8 mouse cellular contexts compared by ENCODE assay signal in the genomic region with DNA sequence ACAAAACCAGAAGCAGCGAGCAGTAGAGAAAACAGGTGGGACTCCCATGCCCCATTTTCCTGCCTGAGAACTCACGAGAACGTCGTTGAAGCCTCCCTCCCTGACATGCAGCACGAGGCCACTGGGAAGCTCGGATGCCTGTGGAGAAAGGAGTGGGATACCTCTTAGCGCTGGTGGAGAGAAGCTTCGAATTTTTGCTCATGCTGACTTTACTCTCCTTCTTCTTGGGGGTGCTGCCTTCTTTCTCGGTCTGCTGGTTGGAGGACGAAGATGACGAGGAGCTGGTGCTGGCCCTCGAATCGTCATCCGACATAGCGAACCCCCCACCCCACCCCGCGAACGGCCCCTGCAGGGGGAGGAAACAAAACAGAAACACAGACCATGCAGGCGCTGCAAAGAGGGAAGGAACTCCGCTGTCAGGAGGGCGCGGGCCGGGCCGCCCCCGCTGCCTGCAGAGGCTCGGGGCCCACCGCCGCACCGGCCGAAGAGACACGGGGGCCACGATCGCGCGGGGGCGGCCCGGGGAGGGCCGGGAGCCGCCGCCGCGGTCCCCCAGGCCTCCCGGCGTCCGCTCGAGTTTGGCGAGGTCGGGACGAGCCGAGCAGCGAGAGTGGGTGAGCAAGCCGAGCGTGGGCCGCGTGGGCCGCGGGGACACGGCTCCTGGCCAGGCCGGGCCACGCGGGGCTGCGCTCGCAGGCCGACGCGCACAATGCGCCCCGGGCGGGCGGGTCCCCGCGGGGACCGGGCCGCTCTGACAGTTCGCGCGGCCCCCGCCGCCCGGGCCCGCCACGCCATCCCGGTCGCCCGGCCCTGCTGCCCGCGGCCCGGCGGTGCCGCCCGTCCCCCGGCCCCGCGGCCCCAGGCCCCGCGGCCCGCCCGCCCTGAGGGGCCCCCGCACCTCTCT. TPM values are rescaled to one million over a fixed set of nuclear protein-coding genes. Genes with fewer than 3 reads are reported as not detected.
DNase-seq lines count a peak whose midpoint lies in the region; ATAC-seq and TF ChIP-seq lines count a peak whose summit lies in the region.

No protein-coding gene starts in this region.

- H3K4me1 ChIP-seq in ES-E14 (ENCODE audit: control insufficient read depth in 2 of 2, insufficient read depth in 2 of 2, low read length in 2 of 2, poor library complexity in 1 of 2) = peaks cover 2 to 5% of the 10 kb centered on the region in 2 experiments; a peak in 2 of 4 replicates
- peaks cover 38% of the 10 kb centered on the region for H3K4me1 ChIP-seq in forebrain, embryonic 15.5 days

- H3K4me3 ChIP-seq in ES-E14 (ENCODE audit: insufficient read depth in 1 of 2, low read depth in 1 of 2, low read length in 2 of 2, poor library complexity in 1 of 2, severe bottlenecking in 1 of 2) = peak overlapping the region; percentile 80 to 82
- peak overlapping the region; percentile 65 for H3K4me3 ChIP-seq in forebrain, embryonic 15.5 days
- peak overlapping the region; percentile 58 for H3K4me3 ChIP-seq in left cerebral cortex, adult 2 months
- peak overlapping the region; percentile 38 for H3K4me3 ChIP-seq in macrophage (ENCODE audit: inconsistent target)

- H3K27ac ChIP-seq in ES-E14 (ENCODE audit: insufficient read depth, low read depth, low read length, poor library complexity, severe bottlenecking) (no peak overlapping the region), macrophage (no peak overlapping the region)
- peak overlapping the region; percentile 86 for H3K27ac ChIP-seq in forebrain, embryonic 15.5 days (replicated peaks)
- H3K27ac ChIP-seq in left cerebral cortex, adult 2 months = peak overlapping the region; percentile 70

- H3K4me2 ChIP-seq in forebrain, embryonic 15.5 days (replicated peaks) = peak overlapping the region; percentile 57

- in situ Hi-C loops in ES-E14 (cut with MboI; ENCODE audit: low sequenced_read_pairs in 2 of 2, unreplicated experiment in 2 of 2) = no loop called here

- TF ChIP-seq CTCF in left cerebral cortex, adult 2 months (IDR thresholded peaks at IDR 0.05) = no peak

- peaks cover 22% of the 10 kb centered on the region; the same call in 1 of the 2 replicates for H3K79me2 ChIP-seq in macrophage (ENCODE audit: inconsistent target)

- no peaks in the 10 kb centered on the region for H3K9me3 ChIP-seq in ES-E14 (ENCODE audit: control insufficient read depth, insufficient read depth, low read depth, low read length)
- H3K9me3 ChIP-seq in forebrain, embryonic 15.5 days = no peaks in the 10 kb centered on the region

- ATAC-seq in forebrain, embryonic 15.5 days (replicated peaks) = peak; percentile 84
- ATAC-seq in hematopoietic stem cell, adult 5-6 weeks (replicated peaks in 1 of 2; ENCODE audit: insufficient read depth in 1 of 2, low FRiP score in 2 of 2, low TSS enrichment in 1 of 2, low read depth in 1 of 2, poor library complexity in 2 of 2, severe bottlenecking in 2 of 2) = peak; percentile 61 to 68

- intact Hi-C loops in left cerebral cortex, adult 2 months (cut with DNase I) = loop anchor here (1.0 kb wide), 1 partner anchor 61 kb away; no protein-coding TSS in a partner anchor

- H3K36me3 ChIP-seq in ES-E14 (ENCODE audit: control insufficient read depth, insufficient read depth, low read length, poor library complexity, severe bottlenecking) (no peaks in the 10 kb centered on the region; the same call in 1 of the 2 replicates), macrophage (ENCODE audit: inconsistent target) (0 out of 2 replicates have a peak, but pooled peaks cover 2% of the 10 kb centered on the region)
- no peaks in the 10 kb centered on the region for H3K36me3 ChIP-seq in forebrain, embryonic 15.5 days

- DNase-seq in ES-E14 (ENCODE audit: low read depth, low spot score) = no peak
- peak; percentile 4 to 10 for DNase-seq in adrenal gland, postnatal 4 days (ENCODE audit: low spot score in 2 of 2)
- DNase-seq in left cerebral cortex, adult 2 months (ENCODE audit: extremely low spot score in 1 of 2, low spot score in 2 of 2) = peak; percentile 43 to 52
- peak; percentile 66 to 67 for DNase-seq in right cerebral cortex, postnatal 10 days (ENCODE audit: low spot score in 2 of 2)
- peak; percentile 53 for DNase-seq in yolk sac, embryonic 10.5 days (ENCODE audit: low spot score)

- H3K9ac ChIP-seq in ES-E14 (ENCODE audit: insufficient read depth, low read depth, low read length, poor library complexity, severe bottlenecking) = peak overlapping the region; percentile 79
- H3K9ac ChIP-seq in forebrain, embryonic 15.5 days (replicated peaks) = peak overlapping the region; percentile 96

- H3K27me3 ChIP-seq in forebrain, embryonic 15.5 days = no peaks in the 10 kb centered on the region

- under 1% methylated on average over 84 of the region's 99 CpGs for WGBS in forebrain, embryonic 15.5 days
- 2% methylated on average over 88 of the region's 99 CpGs for whole genome bisulfite sequencing in macrophage (ENCODE audit: missing documents)

TF ChIP-seq in ES-E14, 5 proteins besides CTCF, POLR2A, EP300 and RAD21:
- TF ChIP-seq ZC3H11A (IDR thresholded peaks at IDR 0.05; ENCODE audit: borderline replicate concordance, low read depth, low read length) (no peak), HCFC1 (IDR thresholded peaks at IDR 0.05; ENCODE audit: borderline replicate concordance, insufficient read depth, low read length) (no peak), CHD2 (IDR thresholded peaks at IDR 0.05; ENCODE audit: low read depth, low read length) (no peak), MAFK (IDR thresholded peaks at IDR 0.05; ENCODE audit: insufficient read depth, low read depth, low read length) (no peak), ZNF384 (IDR thresholded peaks at IDR 0.05; ENCODE audit: low read depth, low read length) (no peak)

RNA-seq across cellular contexts. Expression of a gene that starts 0.6 kb away (rescaled TPM):
- 10.7 and 17.0 TPM in 2 replicates for total RNA-seq in ES-E14 (2012; rRNA removed)
- total RNA-seq in adrenal gland, postnatal 4 days (2021) = 10 to 100 TPM; 79.1 to 80.1 TPM
- 200 and 214 TPM in 2 replicates for polyA plus RNA-seq in forebrain, embryonic 15.5 days (2015; fragmentation: Nextera tagmentation; extraction: Ambion mirVana)
- 69.7 and 85.2 TPM in 2 replicates for total RNA-seq in hematopoietic stem cell, adult 5-6 weeks (2017)
- 100 to 1,000 TPM; 119 to 123 TPM for total RNA-seq in left cerebral cortex, adult 2 months (2021)
- total RNA-seq in macrophage (2018; cell fraction: chromatin; rRNA removed) = 100 to 1,000 TPM in 2 of 26 experiments, 10 to 100 TPM in 24; 13.4 to 186 (median 44.4) TPM
- total RNA-seq in macrophage (2018; cell fraction: cytosol; rRNA removed) = 10 to 100 TPM; 50.2 to 83.0 (median 67.2) TPM
- total RNA-seq in macrophage (2018; cell fraction: nucleus; rRNA removed) = 100 to 1,000 TPM in 1 of 26 experiments, 10 to 100 TPM in 25; 14.8 to 228 (median 36.3) TPM
- 68.1 to 103 TPM (median 98.7 TPM) in 3 replicates for polyA plus RNA-seq in macrophage (2018)

RNA-seq across cellular contexts. Expression of a gene that starts 59.9 kb away (rescaled TPM):
- 1,492 and 1,639 TPM in 2 replicates for total RNA-seq in ES-E14 (2012; rRNA removed)
- total RNA-seq in adrenal gland, postnatal 4 days (2021) = 1,000 to 10,000 TPM; 1,128 to 1,174 TPM
- 315 and 322 TPM in 2 replicates for polyA plus RNA-seq in forebrain, embryonic 15.5 days (2015; fragmentation: Nextera tagmentation; extraction: Ambion mirVana)
- 1,684 and 2,567 TPM in 2 replicates for total RNA-seq in hematopoietic stem cell, adult 5-6 weeks (2017)
- 100 to 1,000 TPM; 339 to 400 TPM for total RNA-seq in left cerebral cortex, adult 2 months (2021)
- total RNA-seq in macrophage (2018; cell fraction: chromatin; rRNA removed) = 100 to 1,000 TPM in 1 of 26 experiments, 10 to 100 TPM in 25; 20.0 to 152 (median 38.1) TPM
- 1,000 to 10,000 TPM in 1 of 26 experiments, 100 to 1,000 TPM in 25; 584 to 1,229 (median 731) TPM for total RNA-seq in macrophage (2018; cell fraction: cytosol; rRNA removed)
- total RNA-seq in macrophage (2018; cell fraction: nucleus; rRNA removed) = 100 to 1,000 TPM in 21 of 26 experiments, 10 to 100 TPM in 5; 55.7 to 196 (median 126) TPM
- 300 to 721 TPM (median 628 TPM) in 3 replicates for polyA plus RNA-seq in macrophage (2018)

Comparison
In these comparisons a context has a peak if more than half of its experiments do, and no peak if none do; other contexts are left out.
1. H3K27ac ChIP-seq: peak in forebrain, embryonic 15.5 days (single experiment) and left cerebral cortex, adult 2 months (single experiment); none in ES-E14 (single experiment) and macrophage (single experiment).
2. Peak in every context shown above with its lines, with median percentiles within 50 percentile points of each other: H3K4me3 ChIP-seq.